Mouse (Mus musculus) midbrain, embryonic 12.5 days (tissue): Measurements from ENCODE around the gene Agbl5. TPM values are rescaled to one million over a fixed set of nuclear protein-coding genes. Genes with fewer than 3 reads are reported as not detected.
"Not testable (repeated sequence)": the region's sequence is repeated elsewhere in the genome, so short reads cannot be mapped to it uniquely, and the experiment has no call there.

Experiments
- ATAC-seq: fragments of 200-750 bp; cut with Nextera tagmentation; 2 replicates; pipeline ENCODE4 v1.8.0; 2017; ENCODE audit warnings: low read depth, moderate TSS enrichment, moderate library complexity; ENCODE audit not compliant: low FRiP score
- H3K27ac ChIP-seq: fragments of 300-500 bp; sonication (generic); replicated peaks from 2 replicates; pipeline ENCODE4 v1.5.1; 2016; ENCODE audit warnings: mild to moderate bottlenecking
- H3K27me3 ChIP-seq: fragments of 300-500 bp; sonication (generic); 2 replicates; pipeline ENCODE4 v1.6.1; 2016; ENCODE audit warnings: mild to moderate bottlenecking
- H3K36me3 ChIP-seq: fragments of 300-500 bp; sonication (generic); 2 replicates; pipeline ENCODE4 v1.6.1; 2016
- H3K4me1 ChIP-seq: fragments of 300-500 bp; sonication (generic); 2 replicates; pipeline ENCODE4 v1.6.1; 2016
- H3K4me2 ChIP-seq: fragments of 300-500 bp; sonication (generic); replicated peaks from 2 replicates; pipeline ENCODE4 v1.6.1; 2016; ENCODE audit warnings: mild to moderate bottlenecking, moderate library complexity
- H3K4me3 ChIP-seq: fragments of 300-500 bp; sonication (generic); 2 replicates; pipeline ENCODE4 v1.5.1; 2016; ENCODE audit warnings: mild to moderate bottlenecking
- H3K9ac ChIP-seq: fragments of 300-500 bp; sonication (generic); replicated peaks from 2 replicates; pipeline ENCODE4 v1.6.1; 2016; ENCODE audit warnings: mild to moderate bottlenecking, moderate library complexity
- H3K9me3 ChIP-seq: fragments of 300-500 bp; sonication (generic); 2 replicates; pipeline ENCODE4 v1.6.1; 2016; ENCODE audit warnings: mild to moderate bottlenecking
- WGBS: fragments of 180-500 bp; shearing (Covaris S2); methylation state at CpG from one replicate; pipeline ENCODE4 v1.1.7; 2016; 5-methylcytosine and 5-hydroxymethylcytosine counted together
- polyA plus RNA-seq: library from polyadenylated mRNA; unstranded; fragments of >200 nt; fragmentation: Nextera tagmentation; extraction: Ambion mirVana; gene quantifications from 2 replicates; pipeline ENCODE4 v1.2.1, GENCODE M21; 2016

The Agbl5 gene
- polyA plus RNA-seq, 1 experiment from 2014 or later = 30.6 TPM

GRCm38 (mm10) chr5:30868981-30869380 lies 19.5 kb upstream of the Agbl5 start:
- H3K4me3 ChIP-seq = peak overlapping the region; percentile 92
- H3K9me3 ChIP-seq = no peaks in the 10 kb centered on the region
- no peak for ATAC-seq
- peaks cover 13% of the 10 kb centered on the region for H3K4me1 ChIP-seq
- H3K36me3 ChIP-seq = peaks cover 66% of the 10 kb centered on the region
- H3K4me2 ChIP-seq = peak overlapping the region; percentile 88
- WGBS = 23% methylated on average over 9 of the region's 9 CpGs
- peak overlapping the region; percentile 88 for H3K9ac ChIP-seq
- no peaks in the 10 kb centered on the region for H3K27me3 ChIP-seq
- 0 out of 2 replicates have a peak overlapping the region, but pooled peaks have one; percentile 58 for H3K27ac ChIP-seq

GRCm38 (mm10) chr5:30869405-30870130 lies 18.9 kb upstream of the Agbl5 start:
- H3K4me3 ChIP-seq = peak overlapping the region; percentile 92
- H3K27ac ChIP-seq = peak overlapping the region; percentile 58
- H3K4me1 ChIP-seq = peaks cover 13% of the 10 kb centered on the region
- H3K36me3 ChIP-seq = peaks cover 66% of the 10 kb centered on the region
- peak overlapping the region; percentile 88 for H3K9ac ChIP-seq
- peak overlapping the region; percentile 88 for H3K4me2 ChIP-seq
- under 1% methylated on average over 63 of the region's 63 CpGs for WGBS
- H3K9me3 ChIP-seq = no peaks in the 10 kb centered on the region
- ATAC-seq = peak; percentile 93
- no peaks in the 10 kb centered on the region for H3K27me3 ChIP-seq

GRCm38 (mm10) chr5:30870131-30870406 lies 18.4 kb upstream of the Agbl5 start:
- ATAC-seq = no peak
- Histone ChIP-seq H3K27ac (peak overlapping the region; percentile 58; the same call in 1 of the 2 replicates), H3K9ac (peak overlapping the region; percentile 88), H3K36me3 (peaks cover 66% of the 10 kb centered on the region), H3K27me3 (no peaks in the 10 kb centered on the region), H3K9me3 (no peaks in the 10 kb centered on the region), H3K4me1 (peaks cover 13% of the 10 kb centered on the region), H3K4me3 (peak overlapping the region; percentile 92), H3K4me2 (peak overlapping the region; percentile 88)
- 33% methylated on average over 2 of the region's 2 CpGs for WGBS

GRCm38 (mm10) chr5:30872574-30872973 lies 15.9 kb upstream of the Agbl5 start:
- Histone ChIP-seq H3K27ac (no peak overlapping the region), H3K4me2 (no peak overlapping the region), H3K27me3 (no peaks in the 10 kb centered on the region), H3K36me3 (peaks cover 69% of the 10 kb centered on the region), H3K9ac (no peak overlapping the region), H3K9me3 (no peaks in the 10 kb centered on the region), H3K4me3 (no peak overlapping the region), H3K4me1 (peaks cover 13% of the 10 kb centered on the region)
- no peak for ATAC-seq
- WGBS = 95% methylated on average over 9 of the region's 9 CpGs

GRCm38 (mm10) chr5:30874365-30874764 lies 14.1 kb upstream of the Agbl5 start:
- Histone ChIP-seq H3K27ac (no peak overlapping the region), H3K4me2 (no peak overlapping the region), H3K9ac (no peak overlapping the region), H3K27me3 (no peaks in the 10 kb centered on the region), H3K4me1 (peaks cover 10% of the 10 kb centered on the region), H3K36me3 (peaks cover 75% of the 10 kb centered on the region), H3K9me3 (no peaks in the 10 kb centered on the region), H3K4me3 (no peak overlapping the region)
- no peak for ATAC-seq
- 91% methylated on average over 7 of the region's 7 CpGs for WGBS

GRCm38 (mm10) chr5:30878616-30879015 lies 9.9 kb upstream of the Agbl5 start:
- Histone ChIP-seq H3K9me3 (no peaks in the 10 kb centered on the region), H3K4me2 (no peak overlapping the region), H3K36me3 (peaks cover 45% of the 10 kb centered on the region), H3K27ac (no peak overlapping the region), H3K4me1 (no peaks in the 10 kb centered on the region), H3K4me3 (no peak overlapping the region), H3K27me3 (no peaks in the 10 kb centered on the region), H3K9ac (no peak overlapping the region)
- 72% methylated on average over 6 of the region's 6 CpGs for WGBS
- no peak for ATAC-seq

- H3K36me3 ChIP-seq = peaks cover 37% of the 10 kb centered on the region
- no peak overlapping the region for H3K9ac ChIP-seq
- H3K27me3 ChIP-seq = no peaks in the 10 kb centered on the region
- no peaks in the 10 kb centered on the region for H3K9me3 ChIP-seq
- WGBS = 79% methylated on average over 5 of the region's 5 CpGs
- H3K4me2 ChIP-seq = no peak overlapping the region
- no peak overlapping the region for H3K27ac ChIP-seq
- no peak overlapping the region for H3K4me3 ChIP-seq
- H3K4me1 ChIP-seq = no peaks in the 10 kb centered on the region
- no peak for ATAC-seq
These were observed 9.0 kb upstream of the Agbl5 start for GRCm38 (mm10) chr5:30879347-30879943.

- H3K9me3 ChIP-seq, H3K27me3 ChIP-seq, H3K9ac ChIP-seq, H3K27ac ChIP-seq, ATAC-seq, H3K4me1 ChIP-seq, H3K4me2 ChIP-seq, H3K4me3 ChIP-seq: not testable (repeated sequence)
- WGBS = 89% methylated on average over 4 of the region's 4 CpGs
- H3K36me3 ChIP-seq = peaks cover 13% of the 10 kb centered on the region
These were observed 6.7 kb upstream of the Agbl5 start for GRCm38 (mm10) chr5:30881839-30882238.

GRCm38 (mm10) chr5:30886209-30886608 lies 2.3 kb upstream of the Agbl5 start:
- peak overlapping the region; percentile 67; the same call in 1 of the 2 replicates for H3K4me2 ChIP-seq
- H3K4me3 ChIP-seq = no peak overlapping the region

GRCm38 (mm10) chr5:30886731-30887130 lies 1.8 kb upstream of the Agbl5 start:
- Histone ChIP-seq H3K27ac (peak overlapping the region; percentile 96), H3K36me3 (peaks cover 13% of the 10 kb centered on the region), H3K27me3 (no peaks in the 10 kb centered on the region), H3K4me3 (peak overlapping the region; percentile 78), H3K9me3 (no peaks in the 10 kb centered on the region), H3K4me2 (peak overlapping the region; percentile 67), H3K9ac (peak overlapping the region; percentile 73), H3K4me1 (peaks cover 17% of the 10 kb centered on the region)
- no peak for ATAC-seq
- WGBS = 31% methylated on average over 5 of the region's 5 CpGs

More at GRCm38 (mm10) chr5:30886209-30886608, 2.3 kb upstream of the Agbl5 start:
- Histone ChIP-seq H3K9ac (no peak overlapping the region), H3K27me3 (no peaks in the 10 kb centered on the region), H3K4me1 (peaks cover 17% of the 10 kb centered on the region), H3K9me3 (no peaks in the 10 kb centered on the region), H3K27ac (no peak overlapping the region), H3K36me3 (peaks cover 8% of the 10 kb centered on the region)
- 50% methylated on average over 4 of the region's 4 CpGs for WGBS
- no peak for ATAC-seq

- peak overlapping the region; percentile 78 for H3K4me3 ChIP-seq
- H3K4me1 ChIP-seq = peaks cover 17% of the 10 kb centered on the region
- peak overlapping the region; percentile 73 for H3K9ac ChIP-seq
- peak; percentile 62 for ATAC-seq
- H3K27me3 ChIP-seq = no peaks in the 10 kb centered on the region
- WGBS = under 1% methylated on average over 19 of the region's 19 CpGs
- peak overlapping the region; percentile 96 for H3K27ac ChIP-seq
- H3K4me2 ChIP-seq = peak overlapping the region; percentile 67
- no peaks in the 10 kb centered on the region for H3K9me3 ChIP-seq
- peaks cover 19% of the 10 kb centered on the region for H3K36me3 ChIP-seq
These were observed 1.1 kb upstream of the Agbl5 start for GRCm38 (mm10) chr5:30887331-30887761.

GRCm38 (mm10) chr5:30887858-30888336 lies 597 bp upstream of the Agbl5 start:
- under 1% methylated on average over 28 of the region's 28 CpGs for WGBS

More at GRCm38 (mm10) chr5:30887858-30888336, 597 bp upstream of the Agbl5 start:
- H3K27ac ChIP-seq = peak overlapping the region; percentile 96
- peak overlapping the region; percentile 78 for H3K4me3 ChIP-seq
- peaks cover 17% of the 10 kb centered on the region for H3K4me1 ChIP-seq
- no peaks in the 10 kb centered on the region for H3K9me3 ChIP-seq
- H3K4me2 ChIP-seq = peak overlapping the region; percentile 67
- H3K36me3 ChIP-seq = peaks cover 25% of the 10 kb centered on the region
- ATAC-seq = peak; percentile 81
- no peaks in the 10 kb centered on the region for H3K27me3 ChIP-seq
- peak overlapping the region; percentile 73 for H3K9ac ChIP-seq
